ENCODE assay signal across 15 mouse cellular contexts in the genomic region with DNA sequence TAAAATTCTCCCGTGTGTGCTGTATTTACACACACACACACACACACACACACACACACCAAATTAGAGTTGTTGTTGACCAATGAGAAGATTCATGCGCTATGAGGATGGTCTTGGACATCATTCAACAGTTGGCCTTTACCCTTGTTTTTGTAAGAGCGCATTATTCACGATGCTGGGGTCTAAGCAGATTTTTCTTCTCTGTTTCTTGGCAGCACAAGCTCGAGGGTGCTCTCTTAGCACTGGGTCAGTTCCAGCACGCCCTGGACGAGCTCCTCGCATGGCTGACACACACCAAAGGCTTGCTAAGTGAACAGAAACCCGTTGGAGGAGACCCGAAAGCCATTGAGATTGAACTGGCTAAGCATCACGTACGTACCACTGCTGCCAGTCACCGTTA.
DNase-seq lines count a peak whose midpoint lies in the region; TF ChIP-seq lines count a peak whose summit lies in the region.
"Had no signal": no experiment of that assay in that cellular context is flagged by ENCODE, and none has a peak within 500 bp of the region (broad histone marks: within the 10 kb centered on the region; RNA-seq: fewer than 3 reads in every experiment).

No protein-coding gene starts in this region.

- TF ChIP-seq CTCF in layer of hippocampus, adult 2 months (conservative IDR thresholded peaks at IDR 0.05): no peak

- intact Hi-C loops in heart, postnatal 25 days (cut with DNase I): no loop called here

- no peak overlapping the region for H3K4me3 ChIP-seq in layer of hippocampus, adult 2 months
- H3K4me3 ChIP-seq: embryonic facial prominence, embryonic 12.5 days; forebrain, embryonic 13.5 days; hindbrain, embryonic 15.5 days; megakaryocyte, embryonic 14.5 days; neural tube, embryonic 15.5 days had no signal

- no peak for DNase-seq in layer of hippocampus, adult 2 months (ENCODE audit: low spot score in 2 of 2)
- no peak for DNase-seq in layer of hippocampus, postnatal 14 days (ENCODE audit: low spot score in 2 of 2)
- DNase-seq in heart, postnatal 25 days (ENCODE audit: low spot score): peak; percentile 53
- DNase-seq in kidney, postnatal 4 days: peak; percentile 67 to 78
- peak; percentile 37 for DNase-seq in ovary, postnatal 36 days (ENCODE audit: low spot score)
- DNase-seq in frontal cortex, postnatal 10 days (ENCODE audit: low spot score in 2 of 2): no peak
- DNase-seq in thymus, adult 18-20 months: no peak
- DNase-seq: cerebellum, adult 18-20 months; right cerebral cortex, postnatal 14 days; thymus, postnatal 14 days had no signal

- H3K27ac ChIP-seq in layer of hippocampus, adult 2 months: peak overlapping the region; percentile 20; the same call in 1 of the 2 replicates
- H3K27ac ChIP-seq: embryonic facial prominence, embryonic 12.5 days; forebrain, embryonic 13.5 days; hindbrain, embryonic 15.5 days; neural tube, embryonic 15.5 days had no signal

Comparison
In these comparisons a context has a peak if more than half of its experiments do, and no peak if none do; other contexts are left out.
1. DNase-seq: peak in heart, postnatal 25 days (single experiment), kidney, postnatal 4 days (2 of 2) and ovary, postnatal 36 days (single experiment); none in layer of hippocampus, adult 2 months (0 of 2), layer of hippocampus, postnatal 14 days (0 of 2), frontal cortex, postnatal 10 days (0 of 2) and thymus, adult 18-20 months (0 of 2).